Mouse (Mus musculus) B cell, adult 2 months (primary cell): Measurements from ENCODE around the gene Mcidas.

Experiments
- DNase-seq, 2 experiments: peaks; one replicate each; pipeline ENCODE4 v3.0.0; 2022

Mcidas gene

GRCm38 (mm10) chr13:113013174-113013953 lies 19.7 kb downstream of the Mcidas start:
- DNase-seq, result peak; percentile 51 to 61

- DNase-seq, result no peak
These were observed 27.9 kb downstream of the Mcidas start for GRCm38 (mm10) chr13:113021521-113021920.

- no peak for DNase-seq
These were observed 28.8 kb downstream of the Mcidas start for GRCm38 (mm10) chr13:113022467-113022866.

GRCm38 (mm10) chr13:113023274-113024143 lies 29.9 kb downstream of the Mcidas start:
- DNase-seq, result no peak

GRCm38 (mm10) chr13:113031351-113031750 lies 37.7 kb downstream of the Mcidas start:
- DNase-seq, result no peak

GRCm38 (mm10) chr13:113031792-113032571 lies 38.3 kb downstream of the Mcidas start:
- DNase-seq, result no peak

GRCm38 (mm10) chr13:113032831-113033230 lies 39.2 kb downstream of the Mcidas start:
- no peak for DNase-seq

- no peak for DNase-seq
These were observed 40.7 kb downstream of the Mcidas start for GRCm38 (mm10) chr13:113034271-113034886.

GRCm38 (mm10) chr13:113034950-113035421 lies 41.3 kb downstream of the Mcidas start, which contains the start of gene Cdc20b:
Gene Cdc20b, plus strand, starts transcription at chr13:113035111.
- DNase-seq, result peak; percentile 72 to 75

- peak; percentile 69 to 77 for DNase-seq
These were observed 42.2 kb downstream of the Mcidas start for GRCm38 (mm10) chr13:113035852-113036251.

GRCm38 (mm10) chr13:113044876-113045275 lies 51.2 kb downstream of the Mcidas start:
- no peak for DNase-seq

GRCm38 (mm10) chr13:113045458-113046110 lies 51.9 kb downstream of the Mcidas start:
- DNase-seq, result no peak

GRCm38 (mm10) chr13:113046211-113046883 lies 52.7 kb downstream of the Mcidas start, which contains the start of gene Gpx8:
Gene Gpx8, minus strand, starts transcription at chr13:113046410.
- DNase-seq, result no peak

- DNase-seq, result no peak
These were observed 53.4 kb downstream of the Mcidas start for GRCm38 (mm10) chr13:113047018-113047417.

GRCm38 (mm10) chr13:113047647-113048046 lies 54.0 kb downstream of the Mcidas start:
- no peak for DNase-seq
